Comparison of ENCODE assay signal across 32 mouse cellular contexts in genomic region chr1:88179657-88180056, GRCm38 (mm10). TPM values are rescaled to one million over a fixed set of nuclear protein-coding genes. Genes with fewer than 3 reads are reported as not detected.
DNase-seq lines count a peak whose midpoint lies in the region; ATAC-seq and TF ChIP-seq lines count a peak whose summit lies in the region.
"Had no signal": no experiment of that assay in that cellular context is flagged by ENCODE, and none has a peak within 500 bp of the region (broad histone marks: within the 10 kb centered on the region; RNA-seq: fewer than 3 reads in every experiment).

No protein-coding gene starts in this region.

- H3K27me3 ChIP-seq in kidney, adult 2 months (replicated peaks; ENCODE audit: control insufficient read depth, insufficient read depth, low read length) = no peaks in the 10 kb centered on the region
- no peaks in the 10 kb centered on the region for H3K27me3 ChIP-seq in kidney, embryonic 14.5 days (ENCODE audit: control insufficient read depth, insufficient read depth, low read length)
- H3K27me3 ChIP-seq in liver, adult 2 months (ENCODE audit: control insufficient read depth, insufficient read depth, low read length) = no peaks in the 10 kb centered on the region
- no peaks in the 10 kb centered on the region for H3K27me3 ChIP-seq in small intestine, adult 2 months (ENCODE audit: control insufficient read depth, insufficient read depth, low read length)
- H3K27me3 ChIP-seq: embryonic facial prominence, embryonic 12.5 days; embryonic facial prominence, embryonic 15.5 days; heart, embryonic 12.5 days; heart, embryonic 15.5 days had no signal

- H3K4me2 ChIP-seq in kidney, embryonic 14.5 days (replicated peaks; ENCODE audit: low read depth, low read length) = no peak overlapping the region
- H3K4me2 ChIP-seq: embryonic facial prominence, embryonic 12.5 days; embryonic facial prominence, embryonic 15.5 days; heart, embryonic 12.5 days; heart, embryonic 15.5 days; hindbrain, embryonic 14.5 days had no signal

- H3K9me3 ChIP-seq in kidney, embryonic 14.5 days (ENCODE audit: control insufficient read depth, low read length) = peaks cover 14% of the 10 kb centered on the region

- H3K4me3 ChIP-seq in kidney, adult 2 months (ENCODE audit: insufficient read depth, low read depth, low read length) = no peak overlapping the region
- no peak overlapping the region for H3K4me3 ChIP-seq in kidney, embryonic 14.5 days (ENCODE audit: low read length)
- H3K4me3 ChIP-seq in liver, adult 2 months (ENCODE audit: insufficient read depth, low read depth, low read length) = no peak overlapping the region
- no peak overlapping the region for H3K4me3 ChIP-seq in small intestine, adult 2 months (ENCODE audit: low read depth, low read length)
- H3K4me3 ChIP-seq: embryonic facial prominence, embryonic 12.5 days; embryonic facial prominence, embryonic 15.5 days; gastrocnemius, adult 2 months; heart, embryonic 12.5 days; heart, embryonic 15.5 days had no signal

- no peak overlapping the region for H3K27ac ChIP-seq in kidney, adult 2 months (ENCODE audit: insufficient read depth, low read depth, low read length)
- H3K27ac ChIP-seq in kidney, embryonic 14.5 days (ENCODE audit: low read depth, low read length) = no peak overlapping the region
- peak overlapping the region; percentile 91 for H3K27ac ChIP-seq in liver, adult 2 months (replicated peaks; ENCODE audit: insufficient read depth, low read depth, low read length)
- peak overlapping the region; percentile 92 for H3K27ac ChIP-seq in small intestine, adult 2 months (ENCODE audit: insufficient read depth, low read depth, low read length)
- H3K27ac ChIP-seq: embryonic facial prominence, embryonic 12.5 days; embryonic facial prominence, embryonic 15.5 days; gastrocnemius, adult 2 months; heart, embryonic 15.5 days; hindbrain, embryonic 14.5 days had no signal

- ATAC-seq in kidney, embryonic 14.5 days (ENCODE audit: low FRiP score, low TSS enrichment) = no peak
- ATAC-seq: CD4-positive, CD25-positive, alpha-beta regulatory T cell, adult 4 months; forebrain, embryonic 14.5 days; forebrain, postnatal 0 days had no signal

- WGBS in kidney, adult 2 months = 92% methylated on average over 1 of the region's 1 CpGs
- 89% methylated on average over 1 of the region's 1 CpGs for WGBS in kidney, embryonic 14.5 days
- 70% methylated on average over 1 of the region's 1 CpGs for WGBS in liver, adult 2 months
- 89% methylated on average over 1 of the region's 1 CpGs for WGBS in small intestine, adult 2 months

- no peak for TF ChIP-seq CTCF in kidney, adult 2 months (conservative IDR thresholded peaks at IDR 0.05; ENCODE audit: insufficient read depth, insufficient read length, low read depth, low read length)
- TF ChIP-seq CTCF in liver, adult 2 months (IDR thresholded peaks at IDR 0.05; ENCODE audit: low read depth, low read length) = no peak
- no peak for TF ChIP-seq CTCF in small intestine, adult 2 months (IDR thresholded peaks at IDR 0.05; ENCODE audit: extremely low read depth, insufficient read length, insufficient replicate concordance, low read depth, low read length)

- TF ChIP-seq POLR2A in kidney, adult 2 months (IDR thresholded peaks at IDR 0.05; ENCODE audit: low read depth, low read length) = no peak
- no peak for TF ChIP-seq POLR2A in liver, adult 2 months (IDR thresholded peaks at IDR 0.05; ENCODE audit: extremely low read depth, insufficient read depth, low read length)
- TF ChIP-seq POLR2A in small intestine, adult 2 months (IDR thresholded peaks at IDR 0.05; ENCODE audit: low read depth, low read length) = no peak

- no peak overlapping the region for H3K9ac ChIP-seq in kidney, embryonic 14.5 days (ENCODE audit: low read depth, low read length)
- no peak overlapping the region for H3K9ac ChIP-seq in liver, adult 2 months (ENCODE audit: low read depth, low read length)
- H3K9ac ChIP-seq: embryonic facial prominence, embryonic 12.5 days; embryonic facial prominence, embryonic 15.5 days; forebrain, postnatal 0 days; heart, embryonic 12.5 days; heart, embryonic 15.5 days; hindbrain, embryonic 14.5 days had no signal

- H3K79me2 ChIP-seq in liver, adult 2 months (ENCODE audit: control insufficient read depth, insufficient read depth, low read length) = peaks cover 9% of the 10 kb centered on the region; the same call in 1 of the 2 replicates

- no peaks in the 10 kb centered on the region for H3K4me1 ChIP-seq in kidney, adult 2 months (ENCODE audit: control insufficient read depth, insufficient read depth, low read length)
- no peaks in the 10 kb centered on the region for H3K4me1 ChIP-seq in kidney, embryonic 14.5 days (ENCODE audit: control insufficient read depth, insufficient read depth, low read length)
- H3K4me1 ChIP-seq in liver, adult 2 months (ENCODE audit: control insufficient read depth, insufficient read depth, low read length) = peaks cover 26% of the 10 kb centered on the region
- peaks cover 9% of the 10 kb centered on the region; the same call in 1 of the 2 replicates for H3K4me1 ChIP-seq in small intestine, adult 2 months (ENCODE audit: control insufficient read depth, insufficient read depth, insufficient read length, low read length)
- H3K4me1 ChIP-seq: embryonic facial prominence, embryonic 12.5 days; embryonic facial prominence, embryonic 15.5 days; heart, embryonic 12.5 days; heart, embryonic 15.5 days had no signal

- DNase-seq in kidney, adult 2 months = peak; percentile 62
- peak; percentile 99 for DNase-seq in liver, adult 2 months (ENCODE audit: extremely low read depth, low read depth, low spot score)
- DNase-seq in liver = no peak
- no peak for DNase-seq in yolk sac, embryonic 10.5 days (ENCODE audit: low spot score)
- DNase-seq: adrenal gland, adult 2 months; adrenal gland, postnatal 14 days; cerebellum, adult 11 months; cerebellum, adult 2 months; cerebellum, adult 9-11 months; cerebellum, postnatal 25 days; forebrain, postnatal 0 days; gastrocnemius, adult 2 months; gastrocnemius, postnatal 14 days; heart, adult 18-20 months; heart, postnatal 10 days; heart, postnatal 4 days had no signal

- no peaks in the 10 kb centered on the region for H3K36me3 ChIP-seq in kidney, adult 2 months (ENCODE audit: control insufficient read depth, insufficient read depth, low read length)
- no peaks in the 10 kb centered on the region for H3K36me3 ChIP-seq in kidney, embryonic 14.5 days (ENCODE audit: control insufficient read depth, insufficient read depth, low read length)
- peaks cover 15% of the 10 kb centered on the region for H3K36me3 ChIP-seq in liver, adult 2 months (ENCODE audit: control insufficient read depth, insufficient read depth, low read length)
- H3K36me3 ChIP-seq in small intestine, adult 2 months (ENCODE audit: control insufficient read depth, insufficient read depth, low read length) = 0 out of 2 replicates have a peak, but pooled peaks cover 2% of the 10 kb centered on the region
- H3K36me3 ChIP-seq: embryonic facial prominence, embryonic 12.5 days; embryonic facial prominence, embryonic 15.5 days; heart, embryonic 12.5 days; heart, embryonic 15.5 days had no signal

RNA-seq across cellular contexts. Expression of gene Ugt1a5, which starts 13.8 kb away (rescaled TPM):
- polyA plus RNA-seq in kidney, adult 2 months (2012; rRNA removed) = 0.59 and 0.90 TPM in 2 replicates
- not detected in 2 replicates for polyA plus RNA-seq in kidney, embryonic 14.5 days (2014; fragmentation: Nextera tagmentation; extraction: Ambion mirVana)
- total RNA-seq in liver, adult 2 months (2014; rRNA removed) = 75.8 and 159 TPM in 2 replicates
- polyA plus RNA-seq in liver, adult 2 months (2012; rRNA removed) = 41.5 and 119 TPM in 2 replicates
- polyA plus RNA-seq in small intestine, adult 2 months (2012; rRNA removed) = 0.28 and 0.34 TPM in 2 replicates
- total RNA-seq: forebrain, postnatal 0 days; heart, postnatal 4 days; MEL had no signal
- polyA plus RNA-seq: C2C12; CD4-positive, CD25-positive, alpha-beta regulatory T cell, adult 4 months; cerebellum, adult 2 months; embryonic facial prominence, embryonic 12.5 days; embryonic facial prominence, embryonic 15.5 days; forebrain, embryonic 11.5 days; forebrain, embryonic 14.5 days; forebrain, postnatal 0 days; frontal cortex, adult 2 months; heart, embryonic 12.5 days; heart, embryonic 15.5 days; hindbrain, embryonic 11.5 days; hindbrain, embryonic 14.5 days had no signal

RNA-seq across cellular contexts. Expression of gene Ugt1a2, which starts 20.7 kb away (rescaled TPM):
- polyA plus RNA-seq in kidney, adult 2 months (2012; rRNA removed) = 1,010 and 1,230 TPM in 2 replicates
- 1.5 and 7.3 TPM in 2 replicates for polyA plus RNA-seq in kidney, embryonic 14.5 days (2014; fragmentation: Nextera tagmentation; extraction: Ambion mirVana)
- total RNA-seq in liver, adult 2 months (2014; rRNA removed) = 9.5 and 10.4 TPM in 2 replicates
- 0.29 and 0.57 TPM in 2 replicates for polyA plus RNA-seq in liver, adult 2 months (2012; rRNA removed)
- 0.09 and 0.38 TPM in 2 replicates for polyA plus RNA-seq in small intestine, adult 2 months (2012; rRNA removed)
- total RNA-seq: common myeloid progenitor, adult 5-6 weeks; forebrain, postnatal 0 days; gastrocnemius, adult 2 months; gastrocnemius, postnatal 14 days; gastrocnemius, postnatal 4 days; heart, adult 18-20 months; heart, postnatal 10 days; heart, postnatal 4 days; MEL had no signal
- polyA plus RNA-seq: adrenal gland, adult 2 months; C2C12; CD4-positive, CD25-positive, alpha-beta regulatory T cell, adult 4 months; cerebellum, adult 2 months; embryonic facial prominence, embryonic 12.5 days; embryonic facial prominence, embryonic 15.5 days; forebrain, embryonic 11.5 days; forebrain, embryonic 14.5 days; forebrain, postnatal 0 days; frontal cortex, adult 2 months; heart, embryonic 12.5 days; heart, embryonic 15.5 days; hindbrain, embryonic 11.5 days; hindbrain, embryonic 14.5 days had no signal

RNA-seq across cellular contexts. Expression of gene Dnajb3, which starts 25.9 kb away (rescaled TPM):
- polyA plus RNA-seq in kidney, adult 2 months (2012; rRNA removed) = 1.6 and 1.9 TPM in 2 replicates
- 9.6 and 12.7 TPM in 2 replicates for polyA plus RNA-seq in kidney, embryonic 14.5 days (2014; fragmentation: Nextera tagmentation; extraction: Ambion mirVana)
- total RNA-seq in liver, adult 2 months (2014; rRNA removed) = not detected in 2 replicates
- 0.17 TPM in 1 of 2 replicates, not detected in the other for polyA plus RNA-seq in liver, adult 2 months (2012; rRNA removed)
- polyA plus RNA-seq in small intestine, adult 2 months (2012; rRNA removed) = 2.7 and 5.3 TPM in 2 replicates
- total RNA-seq: gastrocnemius, adult 2 months; MEL had no signal
- polyA plus RNA-seq: C2C12 had no signal

RNA-seq across cellular contexts. Expression of gene Ugt1a1, which starts 32.1 kb away (rescaled TPM):
- polyA plus RNA-seq in kidney, adult 2 months (2012; rRNA removed) = 25.5 and 31.7 TPM in 2 replicates
- 0.30 and 0.61 TPM in 2 replicates for polyA plus RNA-seq in kidney, embryonic 14.5 days (2014; fragmentation: Nextera tagmentation; extraction: Ambion mirVana)
- total RNA-seq in liver, adult 2 months (2014; rRNA removed) = 662 and 719 TPM in 2 replicates
- polyA plus RNA-seq in liver, adult 2 months (2012; rRNA removed) = 408 and 574 TPM in 2 replicates
- polyA plus RNA-seq in small intestine, adult 2 months (2012; rRNA removed) = 21.8 and 88.2 TPM in 2 replicates
- total RNA-seq: common myeloid progenitor, adult 5-6 weeks; gastrocnemius, adult 2 months; heart, postnatal 10 days; heart, postnatal 4 days; MEL had no signal
- polyA plus RNA-seq: C2C12; CD4-positive, CD25-positive, alpha-beta regulatory T cell, adult 4 months; cerebellum, adult 2 months; embryonic facial prominence, embryonic 12.5 days; forebrain, embryonic 11.5 days; forebrain, embryonic 14.5 days; forebrain, postnatal 0 days; heart, embryonic 15.5 days; hindbrain, embryonic 11.5 days; hindbrain, embryonic 14.5 days had no signal

RNA-seq across cellular contexts. Expression of gene Ugt1a6a, which starts 45.0 kb away (rescaled TPM):
- 20.9 and 21.1 TPM in 2 replicates for polyA plus RNA-seq in kidney, adult 2 months (2012; rRNA removed)
- polyA plus RNA-seq in kidney, embryonic 14.5 days (2014; fragmentation: Nextera tagmentation; extraction: Ambion mirVana) = 1.3 and 1.9 TPM in 2 replicates
- 55.4 and 90.9 TPM in 2 replicates for total RNA-seq in liver, adult 2 months (2014; rRNA removed)
- 84.4 and 106 TPM in 2 replicates for polyA plus RNA-seq in liver, adult 2 months (2012; rRNA removed)
- 2.1 and 12.2 TPM in 2 replicates for polyA plus RNA-seq in small intestine, adult 2 months (2012; rRNA removed)
- total RNA-seq: MEL had no signal
- polyA plus RNA-seq: heart, embryonic 12.5 days had no signal

Comparison
In these comparisons a context has a peak if more than half of its experiments do, and no peak if none do; other contexts are left out.
1. DNase-seq: peak in kidney, adult 2 months (single experiment) and liver, adult 2 months (single experiment); none in liver (single experiment) and yolk sac, embryonic 10.5 days (single experiment).
2. RNA of gene Ugt1a2, which starts 20.7 kb away (polyA plus RNA-seq): 1,010 to 1,230 TPM in kidney, adult 2 months; 1.5 to 7.3 TPM in kidney, embryonic 14.5 days, 0.29 to 0.57 TPM in liver, adult 2 months and 0.09 to 0.38 TPM in small intestine, adult 2 months; every median in the first group is over 100 times any median in the second.
3. H3K27ac ChIP-seq: peak in liver, adult 2 months (single experiment) and small intestine, adult 2 months (single experiment); none in kidney, adult 2 months (single experiment) and kidney, embryonic 14.5 days (single experiment).
4. RNA of gene Ugt1a5, which starts 13.8 kb away (polyA plus RNA-seq): 41.5 to 119 TPM in liver, adult 2 months; 0.59 to 0.90 TPM in kidney, adult 2 months, 0.28 to 0.34 TPM in small intestine, adult 2 months and not detected in kidney, embryonic 14.5 days; every median in the first group is over 10 times any median in the second.